Mouse (Mus musculus): ENCODE measurements around the gene Myo9a.

DNA sequence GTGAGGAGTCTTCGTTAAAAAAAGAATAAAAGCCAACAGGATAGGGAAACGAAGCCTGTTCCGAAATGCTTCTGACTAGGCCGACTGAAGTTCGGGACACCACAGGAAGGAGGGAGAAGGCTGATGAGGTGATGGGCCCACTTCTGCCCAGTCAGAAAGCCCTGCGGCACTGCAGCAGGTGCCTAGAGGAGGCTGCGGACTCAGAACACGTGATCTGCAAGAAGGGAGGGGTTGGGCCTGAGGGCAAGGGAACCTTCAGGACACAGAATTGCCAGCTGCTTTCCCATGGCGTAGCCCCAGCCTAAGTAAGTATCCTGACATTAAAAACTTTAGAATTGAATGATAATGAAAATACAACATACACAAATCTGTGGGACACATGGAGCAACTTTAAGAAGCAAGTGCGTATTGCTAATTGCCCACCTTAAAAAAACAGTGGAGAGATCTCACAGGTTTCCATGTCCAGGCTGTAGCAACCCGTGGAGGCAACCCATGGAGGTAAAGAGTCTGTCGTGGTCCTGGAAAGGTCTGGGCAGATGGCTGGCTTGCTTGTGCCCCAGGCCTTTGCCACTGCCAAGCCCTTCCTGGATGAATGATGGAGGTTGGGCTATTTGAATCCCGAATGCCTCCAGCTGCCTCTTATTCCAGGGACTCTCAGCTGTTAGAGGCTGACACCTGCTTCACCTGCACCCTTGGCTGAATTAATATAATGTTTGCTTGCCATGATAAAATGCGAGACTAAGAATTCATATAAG lies 210.7 kb downstream of the Myo9a start:
- TF ChIP-seq CTCF (conservative IDR thresholded peaks at IDR 0.05; ENCODE audit: insufficient read depth, insufficient read length, low read depth, low read length) (no peak), POLR2A (IDR thresholded peaks at IDR 0.05; ENCODE audit: low read depth, low read length) (no peak)
